Mouse (Mus musculus): ENCODE measurements around the gene Rbck1. TPM values are rescaled to one million over a fixed set of nuclear protein-coding genes. Genes with fewer than 3 reads are reported as not detected.
"Not testable (repeated sequence)": the region's sequence is repeated elsewhere in the genome, so short reads cannot be mapped to it uniquely, and the experiment has no call there.

Gene Rbck1
- polyA plus RNA-seq, 1 experiment from 2014 or later = 75.2 TPM

- no peaks in the 10 kb centered on the region for H3K27me3 ChIP-seq (replicated peaks)
- H3K27ac ChIP-seq = peak overlapping the region; percentile 44
- peak; percentile 85 for ATAC-seq
- no peak overlapping the region for H3K4me2 ChIP-seq (replicated peaks)
- no peaks in the 10 kb centered on the region for H3K36me3 ChIP-seq
- WGBS = 40% methylated on average over 5 of the region's 5 CpGs
- H3K4me1 ChIP-seq (replicated peaks) = peaks cover 16% of the 10 kb centered on the region
- no peak overlapping the region for H3K4me3 ChIP-seq (replicated peaks)
- no peak overlapping the region for H3K9ac ChIP-seq
- no peaks in the 10 kb centered on the region for H3K9me3 ChIP-seq
Observed at GRCm38 (mm10) chr2:152359616-152360015, 27.2 kb upstream of the Rbck1 start.

- not testable (repeated sequence) for H3K27me3 ChIP-seq (replicated peaks); H3K9me3 ChIP-seq; H3K36me3 ChIP-seq; H3K27ac ChIP-seq; H3K4me2 ChIP-seq (replicated peaks); H3K9ac ChIP-seq; H3K4me3 ChIP-seq (replicated peaks); ATAC-seq
- WGBS = 76% methylated on average over 5 of the region's 5 CpGs
- H3K4me1 ChIP-seq (replicated peaks) = peaks cover 16% of the 10 kb centered on the region
Observed at GRCm38 (mm10) chr2:152358977-152359376, 26.5 kb upstream of the Rbck1 start.

- H3K27ac ChIP-seq = no peak overlapping the region
- no peak overlapping the region for H3K4me2 ChIP-seq (replicated peaks)
- peaks cover 11% of the 10 kb centered on the region for H3K4me1 ChIP-seq (replicated peaks)
- H3K27me3 ChIP-seq (replicated peaks) = no peaks in the 10 kb centered on the region
- 89% methylated on average over 3 of the region's 3 CpGs for WGBS
- ATAC-seq = no peak
- H3K4me3 ChIP-seq (replicated peaks) = no peak overlapping the region
- no peaks in the 10 kb centered on the region for H3K36me3 ChIP-seq
- no peaks in the 10 kb centered on the region for H3K9me3 ChIP-seq
- H3K9ac ChIP-seq = no peak overlapping the region
Observed at GRCm38 (mm10) chr2:152357254-152357653, 24.8 kb upstream of the Rbck1 start.

GRCm38 (mm10) chr2:152349842-152350540 is 17.5 kb upstream of the Rbck1 start:
- no peak overlapping the region for H3K27ac ChIP-seq
- H3K9me3 ChIP-seq = no peaks in the 10 kb centered on the region
- WGBS = 79% methylated on average over 8 of the region's 8 CpGs
- H3K4me1 ChIP-seq (replicated peaks) = peaks cover 4% of the 10 kb centered on the region; the same call in 1 of the 2 replicates
- peak; percentile 72 for ATAC-seq
- H3K4me3 ChIP-seq (replicated peaks) = no peak overlapping the region
- no peaks in the 10 kb centered on the region for H3K36me3 ChIP-seq
- no peak overlapping the region for H3K9ac ChIP-seq
- no peak overlapping the region for H3K4me2 ChIP-seq (replicated peaks)
- no peaks in the 10 kb centered on the region for H3K27me3 ChIP-seq (replicated peaks)

GRCm38 (mm10) chr2:152349205-152349604 is 16.8 kb upstream of the Rbck1 start:
- H3K4me3 ChIP-seq (replicated peaks) = no peak overlapping the region
- no peak overlapping the region for H3K4me2 ChIP-seq (replicated peaks)
- ATAC-seq = no peak
- no peak overlapping the region for H3K9ac ChIP-seq
- no peaks in the 10 kb centered on the region for H3K36me3 ChIP-seq
- WGBS = 76% methylated on average over 6 of the region's 6 CpGs
- no peaks in the 10 kb centered on the region for H3K27me3 ChIP-seq (replicated peaks)
- H3K4me1 ChIP-seq (replicated peaks) = peaks cover 8% of the 10 kb centered on the region
- H3K27ac ChIP-seq = no peak overlapping the region
- H3K9me3 ChIP-seq = no peaks in the 10 kb centered on the region

GRCm38 (mm10) chr2:152347722-152348121 is 15.3 kb upstream of the Rbck1 start:
- 80% methylated on average over 2 of the region's 2 CpGs for WGBS
- ATAC-seq = no peak
- no peaks in the 10 kb centered on the region for H3K36me3 ChIP-seq
- H3K4me3 ChIP-seq (replicated peaks) = no peak overlapping the region
- peaks cover 3% of the 10 kb centered on the region; the same call in 1 of the 2 replicates for H3K27me3 ChIP-seq (replicated peaks)
- no peak overlapping the region for H3K27ac ChIP-seq
- no peak overlapping the region for H3K4me2 ChIP-seq (replicated peaks)
- H3K9me3 ChIP-seq = no peaks in the 10 kb centered on the region
- no peak overlapping the region for H3K9ac ChIP-seq
- peaks cover 18% of the 10 kb centered on the region for H3K4me1 ChIP-seq (replicated peaks)

- no peaks in the 10 kb centered on the region for H3K36me3 ChIP-seq
- no peaks in the 10 kb centered on the region for H3K9me3 ChIP-seq
- no peak overlapping the region for H3K4me2 ChIP-seq (replicated peaks)
- 50% methylated on average over 9 of the region's 9 CpGs for WGBS
- no peak for ATAC-seq
- peaks cover 3% of the 10 kb centered on the region; the same call in 1 of the 2 replicates for H3K27me3 ChIP-seq (replicated peaks)
- H3K4me3 ChIP-seq (replicated peaks) = no peak overlapping the region
- H3K9ac ChIP-seq = no peak overlapping the region
- H3K27ac ChIP-seq = no peak overlapping the region
- H3K4me1 ChIP-seq (replicated peaks) = peaks cover 18% of the 10 kb centered on the region
Observed at GRCm38 (mm10) chr2:152346776-152347465, 14.5 kb upstream of the Rbck1 start.

GRCm38 (mm10) chr2:152345393-152345792 is 12.9 kb upstream of the Rbck1 start:
- ATAC-seq = no peak
- no peaks in the 10 kb centered on the region for H3K36me3 ChIP-seq
- no peaks in the 10 kb centered on the region for H3K9me3 ChIP-seq
- no peak overlapping the region for H3K4me3 ChIP-seq (replicated peaks)
- H3K4me2 ChIP-seq (replicated peaks) = no peak overlapping the region
- peaks cover 3% of the 10 kb centered on the region; the same call in 1 of the 2 replicates for H3K27me3 ChIP-seq (replicated peaks)
- peaks cover 18% of the 10 kb centered on the region for H3K4me1 ChIP-seq (replicated peaks)
- 68% methylated on average over 6 of the region's 6 CpGs for WGBS
- no peak overlapping the region for H3K9ac ChIP-seq
- no peak overlapping the region for H3K27ac ChIP-seq

- Histone ChIP-seq H3K27me3 (replicated peaks) (peaks cover 3% of the 10 kb centered on the region; the same call in 1 of the 2 replicates), H3K4me2 (replicated peaks) (no peak overlapping the region), H3K9me3 (no peaks in the 10 kb centered on the region), H3K27ac (no peak overlapping the region), H3K36me3 (no peaks in the 10 kb centered on the region), H3K4me1 (replicated peaks) (peaks cover 16% of the 10 kb centered on the region), H3K9ac (no peak overlapping the region), H3K4me3 (replicated peaks) (no peak overlapping the region)
- 73% methylated on average over 5 of the region's 5 CpGs for WGBS
- no peak for ATAC-seq
Observed at GRCm38 (mm10) chr2:152344909-152345308, 12.5 kb upstream of the Rbck1 start.

GRCm38 (mm10) chr2:152344361-152344760 is 11.9 kb upstream of the Rbck1 start:
- Histone ChIP-seq H3K4me3 (replicated peaks) (peak overlapping the region; percentile 59), H3K27ac (no peak overlapping the region), H3K27me3 (replicated peaks) (peaks cover 3% of the 10 kb centered on the region; the same call in 1 of the 2 replicates), H3K36me3 (no peaks in the 10 kb centered on the region), H3K4me2 (replicated peaks) (peak overlapping the region; percentile 99), H3K9me3 (no peaks in the 10 kb centered on the region), H3K4me1 (replicated peaks) (peaks cover 15% of the 10 kb centered on the region; the same call in 1 of the 2 replicates), H3K9ac (peak overlapping the region; percentile 60)
- 12% methylated on average over 10 of the region's 10 CpGs for WGBS
- peak; percentile 37 for ATAC-seq

- H3K4me1 ChIP-seq (replicated peaks) = peaks cover 15% of the 10 kb centered on the region; the same call in 1 of the 2 replicates
- under 1% methylated on average over 52 of the region's 52 CpGs for WGBS
- H3K9ac ChIP-seq = peak within 1 kb of the TSS; percentile 60
- H3K36me3 ChIP-seq = no peaks in the 10 kb centered on the region
- H3K4me2 ChIP-seq (replicated peaks) = peak within 1 kb of the TSS; percentile 99
- peak; percentile 90 for ATAC-seq
- H3K27me3 ChIP-seq (replicated peaks) = peaks cover 3% of the 10 kb centered on the region; the same call in 1 of the 2 replicates
- peak within 1 kb of the TSS; percentile 59 for H3K4me3 ChIP-seq (replicated peaks)
- H3K9me3 ChIP-seq = no peaks in the 10 kb centered on the region
- H3K27ac ChIP-seq = no peak within 1 kb of the TSS
Observed at GRCm38 (mm10) chr2:152343329-152344213, 11.1 kb upstream of the Rbck1 start, which contains the start of gene Trib3. Gene Trib3, minus strand, starts transcription at chr2:152344032.
